Mouse (Mus musculus): Measurements from ENCODE around the gene Parvb. TPM values are rescaled to one million over a fixed set of nuclear protein-coding genes. Genes with fewer than 3 reads are reported as not detected.

The Parvb gene
- polyA plus RNA-seq, 1 experiment from 2014 or later = 5.4 TPM

GRCm38 (mm10) chr15:84211564-84211963 lies 20.3 kb upstream of the Parvb start:
- DNase-seq (no peak), ATAC-seq (ENCODE audit: insufficient read depth) (0 out of 2 replicates have a peak, but pooled peaks have one; percentile 12)
- WGBS = 80% methylated on average over 4 of the region's 4 CpGs

GRCm38 (mm10) chr15:84212031-84212755 lies 19.6 kb upstream of the Parvb start:
- DNase-seq = peak; percentile 94
- peak; percentile 99 for TF ChIP-seq CTCF (IDR thresholded peaks at IDR 0.05; ENCODE audit: low read depth)
- Histone ChIP-seq H3K9me3 (ENCODE audit: low read depth, low read length) (no peaks in the 10 kb centered on the region), H3K27me3 (ENCODE audit: insufficient read depth, low read length) (no peaks in the 10 kb centered on the region), H3K4me3 (ENCODE audit: low read depth, low read length) (no peak overlapping the region), H3K27ac (ENCODE audit: low read depth) (no peak overlapping the region), H3K4me2 (no peak overlapping the region), H3K36me3 (ENCODE audit: insufficient read depth) (peaks cover 64% of the 10 kb centered on the region), H3K4me1 (ENCODE audit: insufficient read depth) (no peaks in the 10 kb centered on the region), H3K9ac (no peak overlapping the region)
- ATAC-seq (ENCODE audit: insufficient read depth) = peak; percentile 55; the same call in 1 of the 2 replicates
- 46% methylated on average over 6 of the region's 6 CpGs for WGBS

More at GRCm38 (mm10) chr15:84211564-84211963, 20.3 kb upstream of the Parvb start:
- Histone ChIP-seq H3K27ac (ENCODE audit: low read depth) (no peak overlapping the region), H3K27me3 (ENCODE audit: insufficient read depth, low read length) (no peaks in the 10 kb centered on the region), H3K9me3 (ENCODE audit: low read depth, low read length) (no peaks in the 10 kb centered on the region), H3K9ac (no peak overlapping the region), H3K4me1 (ENCODE audit: insufficient read depth) (no peaks in the 10 kb centered on the region), H3K4me3 (ENCODE audit: low read depth, low read length) (no peak overlapping the region), H3K36me3 (ENCODE audit: insufficient read depth) (peaks cover 67% of the 10 kb centered on the region), H3K4me2 (no peak overlapping the region)
- no peak for TF ChIP-seq CTCF (IDR thresholded peaks at IDR 0.05; ENCODE audit: low read depth)

GRCm38 (mm10) chr15:84212756-84213105 lies 19.1 kb upstream of the Parvb start:
- Histone ChIP-seq H3K4me3 (ENCODE audit: low read depth, low read length) (no peak overlapping the region), H3K9ac (no peak overlapping the region), H3K4me1 (ENCODE audit: insufficient read depth) (no peaks in the 10 kb centered on the region), H3K27me3 (ENCODE audit: insufficient read depth, low read length) (no peaks in the 10 kb centered on the region), H3K9me3 (ENCODE audit: low read depth, low read length) (no peaks in the 10 kb centered on the region), H3K4me2 (no peak overlapping the region), H3K27ac (ENCODE audit: low read depth) (no peak overlapping the region), H3K36me3 (ENCODE audit: insufficient read depth) (peaks cover 60% of the 10 kb centered on the region)
- no peak for TF ChIP-seq CTCF (IDR thresholded peaks at IDR 0.05; ENCODE audit: low read depth)
- no peak for DNase-seq
- ATAC-seq (ENCODE audit: insufficient read depth) = no peak
- 92% methylated on average over 2 of the region's 2 CpGs for WGBS

- H3K9ac ChIP-seq = no peak overlapping the region
- no peak for TF ChIP-seq CTCF (IDR thresholded peaks at IDR 0.05; ENCODE audit: low read depth)
- H3K4me2 ChIP-seq = no peak overlapping the region
- 78% methylated on average over 6 of the region's 6 CpGs for WGBS
- no peaks in the 10 kb centered on the region for H3K27me3 ChIP-seq (ENCODE audit: insufficient read depth, low read length)
- H3K36me3 ChIP-seq (ENCODE audit: insufficient read depth) = peaks cover 57% of the 10 kb centered on the region
- ATAC-seq (ENCODE audit: insufficient read depth) = no peak
- H3K9me3 ChIP-seq (ENCODE audit: low read depth, low read length) = no peaks in the 10 kb centered on the region
- DNase-seq = no peak
- no peak overlapping the region for H3K27ac ChIP-seq (ENCODE audit: low read depth)
- no peak overlapping the region for H3K4me3 ChIP-seq (ENCODE audit: low read depth, low read length)
- H3K4me1 ChIP-seq (ENCODE audit: insufficient read depth) = no peaks in the 10 kb centered on the region
Observed at GRCm38 (mm10) chr15:84213162-84213739, 18.6 kb upstream of the Parvb start.

- Histone ChIP-seq H3K9ac (no peak overlapping the region), H3K9me3 (ENCODE audit: low read depth, low read length) (no peaks in the 10 kb centered on the region), H3K36me3 (ENCODE audit: insufficient read depth) (peaks cover 46% of the 10 kb centered on the region), H3K4me3 (ENCODE audit: low read depth, low read length) (no peak overlapping the region), H3K4me1 (ENCODE audit: insufficient read depth) (peaks cover 4% of the 10 kb centered on the region; the same call in 1 of the 2 replicates), H3K27ac (ENCODE audit: low read depth) (no peak overlapping the region), H3K27me3 (ENCODE audit: insufficient read depth, low read length) (no peaks in the 10 kb centered on the region), H3K4me2 (no peak overlapping the region)
- DNase-seq = no peak
- TF ChIP-seq CTCF (IDR thresholded peaks at IDR 0.05; ENCODE audit: low read depth) = no peak
- WGBS = 82% methylated on average over 7 of the region's 7 CpGs
- ATAC-seq (ENCODE audit: insufficient read depth) = no peak
Observed at GRCm38 (mm10) chr15:84214476-84214875, 17.4 kb upstream of the Parvb start.

GRCm38 (mm10) chr15:84215273-84215672 lies 16.6 kb upstream of the Parvb start:
- ATAC-seq (ENCODE audit: insufficient read depth) = no peak
- H3K27me3 ChIP-seq (ENCODE audit: insufficient read depth, low read length) = no peaks in the 10 kb centered on the region
- H3K36me3 ChIP-seq (ENCODE audit: insufficient read depth) = peaks cover 38% of the 10 kb centered on the region
- no peak overlapping the region for H3K9ac ChIP-seq
- H3K4me2 ChIP-seq = no peak overlapping the region
- H3K4me1 ChIP-seq (ENCODE audit: insufficient read depth) = peaks cover 4% of the 10 kb centered on the region; the same call in 1 of the 2 replicates
- no peak for TF ChIP-seq CTCF (IDR thresholded peaks at IDR 0.05; ENCODE audit: low read depth)
- H3K4me3 ChIP-seq (ENCODE audit: low read depth, low read length) = no peak overlapping the region
- no peak for DNase-seq
- H3K9me3 ChIP-seq (ENCODE audit: low read depth, low read length) = no peaks in the 10 kb centered on the region
- 86% methylated on average over 2 of the region's 2 CpGs for WGBS
- no peak overlapping the region for H3K27ac ChIP-seq (ENCODE audit: low read depth)

- ATAC-seq (ENCODE audit: insufficient read depth) = no peak
- TF ChIP-seq CTCF (IDR thresholded peaks at IDR 0.05; ENCODE audit: low read depth) = no peak
Observed at GRCm38 (mm10) chr15:84216026-84216425, 15.8 kb upstream of the Parvb start.

More at GRCm38 (mm10) chr15:84216026-84216425, 15.8 kb upstream of the Parvb start:
- Histone ChIP-seq H3K4me1 (ENCODE audit: insufficient read depth) (peaks cover 4% of the 10 kb centered on the region; the same call in 1 of the 2 replicates), H3K27ac (ENCODE audit: low read depth) (no peak overlapping the region), H3K9me3 (ENCODE audit: low read depth, low read length) (no peaks in the 10 kb centered on the region), H3K4me2 (no peak overlapping the region), H3K4me3 (ENCODE audit: low read depth, low read length) (no peak overlapping the region), H3K36me3 (ENCODE audit: insufficient read depth) (peaks cover 30% of the 10 kb centered on the region), H3K27me3 (ENCODE audit: insufficient read depth, low read length) (no peaks in the 10 kb centered on the region), H3K9ac (no peak overlapping the region)
- DNase-seq = no peak
